Mouse (Mus musculus) heart, embryonic 14.5 days (tissue): ENCODE data around the gene Rad51. TPM values are rescaled to one million over a fixed set of nuclear protein-coding genes. Genes with fewer than 3 reads are reported as not detected.
A peak's percentile ranks its signal among the peaks of the same experiment; 100 is the strongest.

Experiments used
- ATAC-seq: fragments of 200-750 bp; cut with Nextera tagmentation; 2 replicates; pipeline ENCODE4 v1.8.0; 2017; ENCODE audit warnings: low read depth, moderate TSS enrichment; ENCODE audit not compliant: insufficient number of reproducible peaks, insufficient read depth, low FRiP score
- H3K27ac ChIP-seq, 2 experiments: fragments of 200-500 bp in 1 of 2; fragments of 300-500 bp in 1 of 2; sonication (generic) in 1 of 2; replicated peaks in 1 of 2; 2 replicates each; pipeline ENCODE4 v1.5.1; 2012 to 2014; ENCODE audit warnings: low read depth in 2 of 2, low read length in 2 of 2, control low read depth in 1 of 2, mild to moderate bottlenecking in 1 of 2, mixed read lengths in 1 of 2; ENCODE audit not compliant: control insufficient read depth in 1 of 2, insufficient read depth in 1 of 2
- H3K27me3 ChIP-seq: fragments of 300-500 bp; sonication (generic); 2 replicates; pipeline ENCODE4 v1.6.1; 2014; ENCODE audit warnings: mild to moderate bottlenecking, low read length, control low read depth; ENCODE audit not compliant: control insufficient read depth, insufficient read depth
- H3K36me3 ChIP-seq: fragments of 300-500 bp; sonication (generic); 2 replicates; pipeline ENCODE4 v1.6.1; 2014; ENCODE audit warnings: mild to moderate bottlenecking, control low read depth, low read length, mixed read lengths; ENCODE audit not compliant: control insufficient read depth, insufficient read depth
- H3K4me1 ChIP-seq, 2 experiments: fragments of 200-500 bp in 1 of 2; fragments of 300-500 bp in 1 of 2; sonication (generic) in 1 of 2; 2 replicates each; pipeline ENCODE4 v1.6.1; 2012 to 2014; ENCODE audit warnings: low read length in 2 of 2, control low read depth in 1 of 2, mixed read lengths in 1 of 2; ENCODE audit not compliant: control insufficient read depth in 2 of 2, insufficient read depth in 2 of 2
- H3K4me2 ChIP-seq: fragments of 300-500 bp; sonication (generic); 2 replicates; pipeline ENCODE4 v1.6.1; 2014; ENCODE audit warnings: mild to moderate bottlenecking, low read length
- H3K4me3 ChIP-seq, 2 experiments: fragments of 200-500 bp in 1 of 2; fragments of 300-500 bp in 1 of 2; sonication (generic) in 1 of 2; 2 replicates each; pipeline ENCODE4 v1.5.1; 2012 to 2014; ENCODE audit warnings: low read length in 2 of 2, mild to moderate bottlenecking in 2 of 2, control low read depth in 1 of 2, low read depth in 1 of 2, moderate library complexity in 1 of 2; ENCODE audit not compliant: control insufficient read depth in 1 of 2, insufficient read depth in 1 of 2
- H3K9ac ChIP-seq: fragments of 300-500 bp; sonication (generic); 2 replicates; pipeline ENCODE4 v1.6.1; 2014; ENCODE audit warnings: mild to moderate bottlenecking, low read length
- H3K9me3 ChIP-seq: fragments of 300-500 bp; sonication (generic); 2 replicates; pipeline ENCODE4 v1.6.1; 2016; ENCODE audit warnings: low read length, control low read depth; ENCODE audit not compliant: control insufficient read depth
- WGBS: fragments of 180-500 bp; shearing (Covaris S2); extraction: QIAGEN DNeasy Blood & Tissue Kit; methylation state at CpG from one replicate; pipeline ENCODE4 v1.1.7; 2014; 5-methylcytosine and 5-hydroxymethylcytosine counted together
- polyA plus RNA-seq: library from polyadenylated mRNA; unstranded; fragments of >200 nt; fragmentation: Nextera tagmentation; extraction: Ambion mirVana; gene quantifications from 2 replicates; pipeline ENCODE4 v1.2.1, GENCODE M21; 2014

Rad51 gene
- 27.3 and 28.9 TPM in 2 replicates for polyA plus RNA-seq

DNA sequence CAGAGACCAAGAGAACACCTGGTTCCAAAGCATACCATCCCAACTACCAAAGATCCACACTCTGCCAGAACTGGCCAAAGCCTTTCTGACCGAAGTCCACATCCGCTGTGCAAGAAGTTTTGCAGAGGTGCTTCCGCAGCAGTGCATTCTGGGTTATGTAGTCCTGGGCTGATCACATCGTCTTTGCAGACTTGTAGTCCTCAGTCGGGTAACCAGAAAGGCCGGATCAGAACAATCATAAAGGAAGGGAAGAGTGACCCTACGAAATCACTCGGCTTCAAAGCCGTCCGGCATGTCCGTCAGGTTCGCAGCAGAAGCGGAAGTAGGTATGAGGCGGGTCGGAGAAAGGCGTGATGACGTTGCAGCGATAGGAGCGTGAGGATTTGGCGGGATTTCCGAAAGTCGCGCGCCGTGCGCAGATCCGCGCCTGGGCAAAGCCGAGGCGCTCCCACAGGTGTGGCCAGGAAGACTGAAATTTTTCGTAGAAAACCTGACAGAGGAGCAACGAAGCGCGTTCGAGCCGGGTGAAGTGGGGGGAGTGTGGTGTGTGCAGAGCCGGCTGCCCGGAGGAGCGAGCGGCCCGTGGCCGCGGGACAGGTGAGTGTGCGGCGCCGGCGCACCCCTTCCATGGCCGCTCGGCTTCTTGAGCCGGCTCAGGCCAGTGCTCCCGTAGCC, at the start of gene Rad51:
Gene Rad51, plus strand, starts transcription at position 356 of the 675 bp plus-strand sequence.
- H3K9ac ChIP-seq: peak within 1 kb of the TSS; percentile 79
- no peaks in the 10 kb centered on the region for H3K27me3 ChIP-seq
- H3K9me3 ChIP-seq: no peaks in the 10 kb centered on the region
- peaks cover 16% of the 10 kb centered on the region for H3K36me3 ChIP-seq
- peak within 1 kb of the TSS; percentile 90 to 92 for H3K27ac ChIP-seq
- H3K4me1 ChIP-seq: peaks cover 2 to 14% of the 10 kb centered on the region in 2 experiments; a peak in 3 of 4 replicates
- under 1% methylated on average over 51 of the region's 51 CpGs for WGBS
- ATAC-seq: peak; percentile 81
- H3K4me3 ChIP-seq: peak within 1 kb of the TSS; percentile 79 to 88
- peak within 1 kb of the TSS; percentile 97 for H3K4me2 ChIP-seq

DNA sequence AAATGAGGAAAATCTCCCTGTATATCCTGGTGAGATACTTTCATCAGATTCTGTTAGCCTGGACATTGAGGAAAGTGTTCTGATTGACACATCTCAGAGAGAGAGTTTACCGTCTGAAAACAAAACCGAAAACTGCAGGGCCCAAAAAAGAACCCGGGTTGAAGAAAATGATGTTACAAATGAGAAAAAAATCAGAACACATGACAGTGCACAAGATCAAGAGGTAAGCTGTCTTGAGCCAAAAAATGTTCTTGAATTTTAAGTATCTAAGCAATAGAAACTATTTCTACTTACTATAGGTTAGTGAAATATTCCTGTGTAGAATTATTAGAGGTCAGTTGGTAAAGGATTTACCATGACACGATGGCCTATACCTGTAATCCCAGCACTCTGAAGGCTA, 40.2 kb upstream of the Rad51 start:
- H3K4me3 ChIP-seq: no peak overlapping the region
- 94% methylated on average over 4 of the region's 4 CpGs for WGBS
- no peak overlapping the region for H3K27ac ChIP-seq

DNA sequence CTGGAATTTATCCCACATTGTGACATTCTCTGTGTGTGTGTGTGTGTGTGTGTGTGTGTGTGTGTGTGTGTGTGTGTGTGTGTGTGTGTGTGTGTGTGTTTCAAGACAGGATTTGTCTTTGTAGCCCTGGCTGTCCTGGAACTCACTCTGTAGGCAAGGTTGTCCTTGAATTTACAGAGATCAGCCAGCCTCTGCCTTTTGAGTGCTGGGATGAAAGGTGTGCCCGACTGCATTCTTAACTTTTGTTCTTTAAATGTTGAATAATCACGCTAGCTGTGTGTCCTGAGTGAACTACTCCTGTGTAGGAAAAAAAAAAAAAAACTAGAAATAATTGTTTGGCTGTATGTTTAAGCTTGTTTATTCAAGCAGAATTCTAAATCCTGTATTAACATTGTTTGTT, 26.4 kb upstream of the Rad51 start:
- Histone ChIP-seq H3K4me2 (no peak overlapping the region), H3K4me1 (no peaks in the 10 kb centered on the region), H3K36me3 (peaks cover 68% of the 10 kb centered on the region), H3K27me3 (no peaks in the 10 kb centered on the region), H3K4me3 (no peak overlapping the region), H3K9ac (no peak overlapping the region), H3K9me3 (no peaks in the 10 kb centered on the region), H3K27ac (no peak overlapping the region)
- ATAC-seq: no peak
- 82% methylated on average over 2 of the region's 2 CpGs for WGBS

More for the DNA sequence above, 40.2 kb upstream of the Rad51 start:
- no peak for ATAC-seq
- Histone ChIP-seq H3K9me3 (no peaks in the 10 kb centered on the region), H3K27me3 (no peaks in the 10 kb centered on the region), H3K9ac (no peak overlapping the region), H3K4me1 (no peaks in the 10 kb centered on the region), H3K4me2 (no peak overlapping the region), H3K36me3 (peaks cover 71% of the 10 kb centered on the region)

DNA sequence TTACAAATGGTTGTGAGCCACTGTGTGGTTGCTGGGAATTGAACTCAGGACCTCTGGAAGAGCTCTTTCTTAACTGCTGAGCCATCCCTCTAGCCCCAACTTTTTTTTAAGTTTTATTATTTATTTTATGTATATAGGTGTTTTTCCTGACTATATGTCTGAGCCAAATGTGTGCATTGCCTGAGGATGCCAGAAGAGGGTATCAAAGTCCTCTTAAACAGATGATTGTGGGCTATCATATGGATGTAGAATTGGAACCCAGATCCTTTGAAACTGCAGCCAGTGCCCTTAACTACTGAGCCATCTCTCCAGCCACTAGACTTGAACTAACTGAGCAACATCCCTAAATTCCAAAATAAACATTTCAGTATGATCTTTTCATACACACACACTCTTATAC, 11.0 kb upstream of the Rad51 start:
- no peak overlapping the region for H3K4me3 ChIP-seq
- no peak overlapping the region for H3K27ac ChIP-seq
- H3K9me3 ChIP-seq: no peaks in the 10 kb centered on the region
- H3K36me3 ChIP-seq: peaks cover 71% of the 10 kb centered on the region
- no peak for ATAC-seq
- no peaks in the 10 kb centered on the region for H3K4me1 ChIP-seq
- H3K9ac ChIP-seq: no peak overlapping the region
- no peak overlapping the region for H3K4me2 ChIP-seq
- H3K27me3 ChIP-seq: no peaks in the 10 kb centered on the region

DNA sequence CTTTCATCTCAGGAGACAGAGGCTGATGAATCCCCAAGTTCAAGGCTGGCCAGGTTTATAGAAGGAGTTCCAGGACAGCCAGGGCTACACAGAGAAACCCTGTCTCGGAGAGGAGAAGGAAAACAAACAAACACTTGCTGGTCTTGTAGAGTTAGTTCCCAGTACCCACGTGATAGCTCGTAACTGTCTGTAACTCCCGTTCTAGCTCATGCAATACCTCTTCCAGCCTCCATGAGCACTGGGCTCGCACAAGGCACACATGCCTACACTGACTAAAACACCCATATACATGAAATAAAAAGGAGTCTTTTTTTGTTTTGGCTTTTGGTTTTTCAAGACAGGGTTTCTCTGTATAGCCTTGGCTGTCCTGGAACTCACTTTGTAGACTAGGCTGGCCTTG, 6.0 kb upstream of the Rad51 start:
- WGBS: 73% methylated on average over 5 of the region's 5 CpGs
- no peaks in the 10 kb centered on the region for H3K27me3 ChIP-seq
- no peak overlapping the region for H3K9ac ChIP-seq
- H3K9me3 ChIP-seq: no peaks in the 10 kb centered on the region
- H3K27ac ChIP-seq: no peak overlapping the region
- no peaks in the 10 kb centered on the region for H3K4me1 ChIP-seq
- no peak for ATAC-seq
- no peak overlapping the region for H3K4me2 ChIP-seq
- H3K36me3 ChIP-seq: peaks cover 47% of the 10 kb centered on the region
- H3K4me3 ChIP-seq: no peak overlapping the region

DNA sequence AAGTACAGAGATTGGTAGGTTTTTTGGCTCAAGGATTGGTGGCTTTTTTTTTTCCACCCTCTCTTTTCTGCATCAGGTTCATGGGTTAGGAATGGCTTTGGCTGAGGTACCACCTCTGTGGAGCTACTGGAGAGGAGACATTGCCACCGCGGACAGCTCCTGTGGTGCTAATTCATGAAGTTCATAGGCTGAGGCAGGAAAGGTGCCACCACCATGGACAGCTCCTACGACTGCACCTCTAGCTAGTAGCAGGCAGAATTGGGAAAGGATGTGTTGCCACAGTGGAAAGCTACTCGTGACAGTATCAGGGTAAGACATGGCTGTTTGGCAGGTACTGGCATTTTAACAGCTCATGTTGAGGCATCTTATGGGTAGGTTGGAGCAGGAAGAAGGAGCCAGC, 4.0 kb upstream of the Rad51 start:
- peaks cover 27% of the 10 kb centered on the region for H3K36me3 ChIP-seq
- no peaks in the 10 kb centered on the region for H3K9me3 ChIP-seq
- no peak overlapping the region for H3K27ac ChIP-seq
- no peak overlapping the region for H3K9ac ChIP-seq
- H3K4me3 ChIP-seq: no peak overlapping the region
- no peaks in the 10 kb centered on the region for H3K27me3 ChIP-seq
- WGBS: 33% methylated on average over 4 of the region's 4 CpGs
- ATAC-seq: no peak
- H3K4me2 ChIP-seq: no peak overlapping the region
- peaks cover 2 to 7% of the 10 kb centered on the region in 2 experiments; a peak in 3 of 4 replicates for H3K4me1 ChIP-seq

DNA sequence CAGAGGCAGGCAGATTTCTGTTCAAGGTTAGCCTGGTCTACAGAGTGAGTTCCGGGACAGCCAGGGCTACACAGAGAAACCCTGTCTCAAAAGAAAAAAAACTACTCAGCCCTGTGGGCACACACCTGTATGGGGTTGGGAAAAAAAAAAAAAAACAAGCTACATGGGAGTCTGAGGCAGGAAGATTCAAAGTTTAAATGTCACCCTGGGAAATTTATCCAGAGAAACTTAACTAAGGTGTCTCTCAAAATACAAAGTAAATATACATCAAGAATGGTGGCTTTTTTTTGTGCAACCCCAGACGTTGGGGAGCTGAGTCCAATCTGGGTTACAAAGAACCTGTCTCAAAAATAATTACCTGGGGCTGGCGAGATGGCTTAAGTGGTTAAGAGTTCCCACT, 1.5 kb upstream of the Rad51 start:
- 85% methylated on average over 3 of the region's 3 CpGs for WGBS
- H3K4me1 ChIP-seq: peaks cover 2 to 14% of the 10 kb centered on the region in 2 experiments; a peak in 3 of 4 replicates
- H3K36me3 ChIP-seq: peaks cover 13% of the 10 kb centered on the region; the same call in 1 of the 2 replicates
- H3K9me3 ChIP-seq: no peaks in the 10 kb centered on the region
- H3K4me3 ChIP-seq: no peak overlapping the region
- H3K4me2 ChIP-seq: no peak overlapping the region
- no peak for ATAC-seq
- H3K27me3 ChIP-seq: no peaks in the 10 kb centered on the region
- H3K27ac ChIP-seq: no peak overlapping the region
- no peak overlapping the region for H3K9ac ChIP-seq
